Mouse (Mus musculus) erythroblast, embryonic 14.5 days (primary cell): ENCODE measurements at regions not wholly inside any gene's neighbourhood (a gene's known extent, or its start where the extent isn't known, plus 50 kb on each side); places are given as distances from the start of the nearest gene placed in this dataset.

Experiments
- GATA1 ChIP-seq: IDR thresholded peaks from 2 replicates; pipeline ENCODE4 v1.6.1; 2012; ENCODE audit warnings: low read length, inconsistent platforms, mixed read lengths
- TAL1 ChIP-seq: IDR thresholded peaks from 3 replicates; pipeline ENCODE4 v1.6.1; 2012; ENCODE audit warnings: low read length, inconsistent platforms, mixed read lengths

GRCm38 (mm10) chr8:92102521-92102920 is 254.9 kb upstream of the Irx5 start:
- TF ChIP-seq GATA1 (no peak), TAL1 (no peak)
